Mouse (Mus musculus) stomach, postnatal 0 days (tissue): ENCODE results near the gene Klhdc8a. TPM values are rescaled to one million over a fixed set of nuclear protein-coding genes. Genes with fewer than 3 reads are reported as not detected.

Experiments
- ATAC-seq: fragments of 200-750 bp; cut with Nextera tagmentation; 2 replicates; pipeline ENCODE4 v1.8.0; 2017; ENCODE audit not compliant: low FRiP score, low TSS enrichment
- DNase-seq: peaks from one replicate; pipeline ENCODE4 v3.0.0-alpha.2; 2016; ENCODE audit warnings: low spot score
- H3K27ac ChIP-seq: fragments of 300-500 bp; sonication (generic); replicated peaks from 2 replicates; pipeline ENCODE4 v1.5.1; 2014; ENCODE audit warnings: mild to moderate bottlenecking, control low read depth
- H3K27me3 ChIP-seq: fragments of 300-500 bp; sonication (generic); 2 replicates; pipeline ENCODE4 v1.6.1; 2014; ENCODE audit warnings: low read length; ENCODE audit not compliant: control insufficient read depth, insufficient read depth
- H3K36me3 ChIP-seq: fragments of 300-500 bp; sonication (generic); 2 replicates; pipeline ENCODE4 v1.6.1; 2014; ENCODE audit warnings: low read length, mixed read lengths; ENCODE audit not compliant: control insufficient read depth, insufficient read depth
- H3K4me1 ChIP-seq: fragments of 300-500 bp; sonication (generic); replicated peaks from 2 replicates; pipeline ENCODE4 v1.6.1; 2014; ENCODE audit warnings: antibody characterized with exemption; ENCODE audit not compliant: control insufficient read depth, insufficient read depth
- H3K4me2 ChIP-seq: fragments of 300-500 bp; sonication (generic); replicated peaks from 2 replicates; pipeline ENCODE4 v1.6.1; 2014; ENCODE audit warnings: low read depth, mild to moderate bottlenecking, control low read depth, moderate library complexity
- H3K4me3 ChIP-seq: fragments of 300-500 bp; sonication (generic); 2 replicates; pipeline ENCODE4 v1.5.1; 2014; ENCODE audit warnings: low read depth, low read length, control low read depth
- H3K9ac ChIP-seq: fragments of 300-500 bp; sonication (generic); 2 replicates; pipeline ENCODE4 v1.6.1; 2014; ENCODE audit warnings: mild to moderate bottlenecking, low read length, control low read depth, mixed read lengths
- H3K9me3 ChIP-seq: fragments of 300-500 bp; sonication (generic); 2 replicates; pipeline ENCODE4 v1.6.1; 2016; ENCODE audit warnings: low read length; ENCODE audit not compliant: control insufficient read depth
- CTCF ChIP-seq: IDR thresholded peaks from 2 replicates; pipeline ENCODE4 v1.5.1; 2016; ENCODE audit warnings: antibody characterized with exemption, low read depth, mild to moderate bottlenecking, moderate library complexity
- EP300 ChIP-seq: optimal IDR thresholded peaks from 2 replicates; pipeline ENCODE3; 2016; ENCODE audit warnings: antibody characterized with exemption
- WGBS: fragments of 180-500 bp; shearing (Covaris S2); extraction: QIAGEN DNeasy Blood & Tissue Kit; methylation state at CpG from one replicate; pipeline ENCODE4 v1.1.7; 2014; 5-methylcytosine and 5-hydroxymethylcytosine counted together
- polyA plus RNA-seq: library from polyadenylated mRNA; unstranded; fragments of >200 nt; fragmentation: Nextera tagmentation; extraction: Ambion mirVana; gene quantifications from 2 replicates; pipeline ENCODE4 v1.2.1, GENCODE M21; 2015

The Klhdc8a gene
- 0.31 and 0.34 TPM in 2 replicates for polyA plus RNA-seq

- 0 out of 2 replicates have a peak, but pooled peaks cover 5% of the 10 kb centered on the region for H3K4me1 ChIP-seq
- H3K27ac ChIP-seq: no peak within 1 kb of the TSS
Measured at GRCm38 (mm10) chr1:132298425-132298800, at the start of gene Klhdc8a. Gene Klhdc8a (plus strand): TSS chr1:132298626.

GRCm38 (mm10) chr1:132254467-132254866 is 44.0 kb upstream of the Klhdc8a start:
- Histone ChIP-seq H3K9me3 (no peaks in the 10 kb centered on the region), H3K36me3 (no peaks in the 10 kb centered on the region), H3K27me3 (no peaks in the 10 kb centered on the region), H3K27ac (no peak overlapping the region), H3K9ac (no peak overlapping the region), H3K4me1 (no peaks in the 10 kb centered on the region), H3K4me3 (no peak overlapping the region), H3K4me2 (no peak overlapping the region)
- WGBS: 75% methylated on average over 6 of the region's 6 CpGs
- no peak for ATAC-seq
- TF ChIP-seq EP300 (no peak), CTCF (0 out of 2 replicates have a peak, but pooled peaks have one; percentile 19)
- DNase-seq: no peak

More at GRCm38 (mm10) chr1:132298425-132298800, at the start of gene Klhdc8a:
- DNase-seq (peak; percentile 69), ATAC-seq (peak; percentile 46)
- no peaks in the 10 kb centered on the region for H3K27me3 ChIP-seq
- H3K36me3 ChIP-seq: no peaks in the 10 kb centered on the region
- H3K9me3 ChIP-seq: no peaks in the 10 kb centered on the region
- H3K4me2 ChIP-seq: peak within 1 kb of the TSS; percentile 95
- peak within 1 kb of the TSS; percentile 52 for H3K4me3 ChIP-seq
- 3% methylated on average over 24 of the region's 28 CpGs for WGBS
- peak within 1 kb of the TSS; percentile 56 for H3K9ac ChIP-seq
- TF ChIP-seq EP300 (no peak), CTCF (no peak)

- Histone ChIP-seq H3K9me3 (no peaks in the 10 kb centered on the region), H3K4me1 (no peaks in the 10 kb centered on the region), H3K36me3 (no peaks in the 10 kb centered on the region), H3K27me3 (no peaks in the 10 kb centered on the region), H3K4me2 (no peak overlapping the region), H3K4me3 (no peak overlapping the region), H3K9ac (no peak overlapping the region), H3K27ac (no peak overlapping the region)
- DNase-seq (no peak), ATAC-seq (no peak)
- TF ChIP-seq CTCF (no peak), EP300 (no peak)
- WGBS: 52% methylated on average over 1 of the region's 1 CpGs
Measured at GRCm38 (mm10) chr1:132260331-132260730, 38.1 kb upstream of the Klhdc8a start.

GRCm38 (mm10) chr1:132261058-132261457 is 37.4 kb upstream of the Klhdc8a start:
- no peak overlapping the region for H3K9ac ChIP-seq
- H3K27ac ChIP-seq: no peak overlapping the region
- H3K4me2 ChIP-seq: no peak overlapping the region
- no peaks in the 10 kb centered on the region for H3K4me1 ChIP-seq
- DNase-seq (peak; percentile 24), ATAC-seq (no peak)
- WGBS: 60% methylated on average over 5 of the region's 5 CpGs
- peak; percentile 55 for TF ChIP-seq CTCF
- TF ChIP-seq EP300: no peak
- H3K27me3 ChIP-seq: no peaks in the 10 kb centered on the region
- H3K36me3 ChIP-seq: no peaks in the 10 kb centered on the region
- no peak overlapping the region for H3K4me3 ChIP-seq
- no peaks in the 10 kb centered on the region for H3K9me3 ChIP-seq

- no peak for ATAC-seq
- Histone ChIP-seq H3K9ac (no peak overlapping the region), H3K36me3 (no peaks in the 10 kb centered on the region), H3K4me2 (no peak overlapping the region), H3K9me3 (no peaks in the 10 kb centered on the region), H3K27me3 (no peaks in the 10 kb centered on the region), H3K27ac (no peak overlapping the region), H3K4me1 (no peaks in the 10 kb centered on the region), H3K4me3 (no peak overlapping the region)
- TF ChIP-seq EP300 (no peak), CTCF (no peak)
- no peak for DNase-seq
- 83% methylated on average over 4 of the region's 4 CpGs for WGBS
Measured at GRCm38 (mm10) chr1:132263618-132264017, 34.8 kb upstream of the Klhdc8a start.

GRCm38 (mm10) chr1:132264577-132264976 is 33.8 kb upstream of the Klhdc8a start:
- ATAC-seq (no peak; the same call in 1 of the 2 replicates), DNase-seq (no peak)
- TF ChIP-seq EP300 (no peak), CTCF (no peak)
- H3K9me3 ChIP-seq: no peaks in the 10 kb centered on the region
- no peak overlapping the region for H3K27ac ChIP-seq
- H3K27me3 ChIP-seq: no peaks in the 10 kb centered on the region
- 61% methylated on average over 7 of the region's 7 CpGs for WGBS
- H3K4me1 ChIP-seq: no peaks in the 10 kb centered on the region
- H3K9ac ChIP-seq: no peak overlapping the region
- no peak overlapping the region for H3K4me2 ChIP-seq
- no peak overlapping the region for H3K4me3 ChIP-seq
- no peaks in the 10 kb centered on the region for H3K36me3 ChIP-seq
